Mouse (Mus musculus): ENCODE results near the gene Parp11.

DNA sequence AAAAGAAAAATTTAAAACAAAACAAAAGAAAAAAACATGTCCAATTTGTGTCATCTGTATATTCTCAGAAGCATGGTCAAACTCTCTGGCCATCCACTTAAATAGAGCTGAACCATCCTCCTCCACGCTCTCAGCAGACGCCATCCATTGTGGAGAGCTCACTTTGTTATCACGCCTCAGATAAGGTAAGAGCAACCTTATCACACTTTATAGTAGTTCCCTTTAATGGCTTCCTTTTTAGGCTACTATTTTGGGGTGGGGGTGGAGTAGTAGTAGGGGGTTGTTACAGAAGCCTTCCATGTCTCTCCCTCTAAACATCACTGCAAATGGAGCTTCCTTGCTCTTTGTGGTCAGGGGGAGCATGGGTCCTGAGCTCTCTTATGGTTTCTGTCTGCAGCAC is 7.6 kb upstream of the Parp11 start:
- no peak for TF ChIP-seq EP300 (IDR thresholded peaks at IDR 0.05; ENCODE audit: low read depth)
- TF ChIP-seq CTCF (IDR thresholded peaks at IDR 0.05; ENCODE audit: low read depth): no peak

All from liver, postnatal 0 days (tissue).